Mouse (Mus musculus) myocyte (in vitro differentiated cells): ENCODE data around the gene Tm2d3.

Experiments used
- CEBPB ChIP-seq: IDR thresholded peaks from 2 replicates; pipeline ENCODE4 v1.6.1; 2011; ENCODE audit warnings: mild to moderate bottlenecking, moderate library complexity; ENCODE audit not compliant: poor library complexity, insufficient read depth, severe bottlenecking
- E2F4 ChIP-seq: IDR thresholded peaks from one replicate; pipeline ENCODE4 v1.6.1; 2011; ENCODE audit warnings: mild to moderate bottlenecking, control low read depth, moderate library complexity; ENCODE audit not compliant: insufficient read depth
- MAX ChIP-seq: IDR thresholded peaks from one replicate; pipeline ENCODE4 v1.6.1; 2011; ENCODE audit warnings: low read depth, mild to moderate bottlenecking, control low read depth
- MYOD1 ChIP-seq, 3 experiments: IDR thresholded peaks; one replicate each; pipeline ENCODE4 v1.6.1; 2011; ENCODE audit warnings: control low read depth in 2 of 3, low read depth in 2 of 3, mild to moderate bottlenecking in 2 of 3, moderate library complexity in 1 of 3; ENCODE audit not compliant: insufficient read length in 2 of 3, control insufficient read depth in 1 of 3
- MYOG ChIP-seq, 3 experiments: IDR thresholded peaks; one replicate each; pipeline ENCODE4 v1.6.1; 2011; ENCODE audit warnings: control low read depth in 2 of 3, low read depth in 2 of 3, mild to moderate bottlenecking in 2 of 3; ENCODE audit not compliant: insufficient read length in 2 of 3, control insufficient read depth in 1 of 3, insufficient read depth in 1 of 3
- POLR2A ChIP-seq: IDR thresholded peaks from one replicate; pipeline ENCODE4 v1.6.1; 2011; ENCODE audit warnings: low read depth, mild to moderate bottlenecking, control low read depth, moderate library complexity; ENCODE audit not compliant: insufficient read length
- POLR2AphosphoS2 ChIP-seq: IDR thresholded peaks from one replicate; pipeline ENCODE4 v1.6.1; 2011; ENCODE audit warnings: low read depth, control low read depth; ENCODE audit not compliant: insufficient read length
- REST ChIP-seq: IDR thresholded peaks from one replicate; pipeline ENCODE4 v1.6.1; 2011; ENCODE audit warnings: mild to moderate bottlenecking, control low read depth, moderate library complexity; ENCODE audit not compliant: insufficient read depth, insufficient read length
- SRF ChIP-seq: IDR thresholded peaks from one replicate; pipeline ENCODE4 v1.6.1; 2011; ENCODE audit warnings: low read depth; ENCODE audit not compliant: control insufficient read depth, insufficient read length
- TCF12 ChIP-seq: IDR thresholded peaks from one replicate; pipeline ENCODE4 v1.6.1; 2011; ENCODE audit warnings: mild to moderate bottlenecking, control low read depth; ENCODE audit not compliant: poor library complexity, insufficient read depth, severe bottlenecking
- USF1 ChIP-seq: IDR thresholded peaks from one replicate; pipeline ENCODE4 v1.6.1; 2011; ENCODE audit warnings: low read depth, mild to moderate bottlenecking, control low read depth, moderate library complexity

DNA sequence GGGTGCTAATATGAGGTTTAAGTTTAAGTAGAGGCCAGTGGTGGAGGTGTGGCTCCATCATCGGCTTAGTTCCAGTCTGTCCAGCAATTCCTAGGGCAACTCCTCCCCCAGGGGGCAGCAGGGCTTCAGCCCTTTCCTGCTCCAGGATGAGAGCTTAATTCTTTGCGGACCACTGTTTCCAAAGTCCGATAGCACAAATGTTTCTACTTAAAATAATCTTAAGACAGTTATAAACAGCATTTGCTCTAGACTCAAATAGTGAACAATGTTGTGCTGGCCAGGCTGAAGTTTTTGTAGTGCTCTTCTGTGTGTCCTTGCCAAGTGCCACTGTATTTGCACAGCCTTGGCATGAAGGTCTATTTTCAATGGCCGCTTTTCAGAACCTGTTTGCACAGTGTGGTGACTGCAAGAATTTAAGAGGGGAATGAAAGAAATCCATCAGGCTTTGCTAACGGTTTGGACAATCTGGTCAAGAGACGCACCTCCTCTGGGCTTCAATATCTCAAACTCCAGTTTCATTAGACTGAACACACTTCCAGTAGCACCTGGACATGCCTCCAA lies 47.0 kb upstream of the Tm2d3 start:
- no peak for TF ChIP-seq E2F4
- no peak for TF ChIP-seq REST
- no peak for TF ChIP-seq MAX
- no peak for TF ChIP-seq USF1
- TF ChIP-seq SRF: no peak
- TF ChIP-seq POLR2A: no peak
- no peak for TF ChIP-seq TCF12
- no peak for TF ChIP-seq POLR2AphosphoS2
- TF ChIP-seq CEBPB: no peak
- TF ChIP-seq MYOG (IDR thresholded peaks at IDR 0.05; ENCODE audit: control insufficient read depth in 1 of 3, insufficient read depth in 1 of 3, insufficient read length in 2 of 3, low read depth in 2 of 3): no peak
- TF ChIP-seq MYOD1 (IDR thresholded peaks at IDR 0.05; ENCODE audit: control insufficient read depth in 1 of 3, insufficient read length in 2 of 3, low read depth in 2 of 3): no peak
